Mouse (Mus musculus): ENCODE measurements at regions not wholly inside any gene's neighbourhood (a gene's known extent, or its start where the extent isn't known, plus 50 kb on each side); places are given as distances from the start of the nearest gene placed in this dataset.

DNA sequence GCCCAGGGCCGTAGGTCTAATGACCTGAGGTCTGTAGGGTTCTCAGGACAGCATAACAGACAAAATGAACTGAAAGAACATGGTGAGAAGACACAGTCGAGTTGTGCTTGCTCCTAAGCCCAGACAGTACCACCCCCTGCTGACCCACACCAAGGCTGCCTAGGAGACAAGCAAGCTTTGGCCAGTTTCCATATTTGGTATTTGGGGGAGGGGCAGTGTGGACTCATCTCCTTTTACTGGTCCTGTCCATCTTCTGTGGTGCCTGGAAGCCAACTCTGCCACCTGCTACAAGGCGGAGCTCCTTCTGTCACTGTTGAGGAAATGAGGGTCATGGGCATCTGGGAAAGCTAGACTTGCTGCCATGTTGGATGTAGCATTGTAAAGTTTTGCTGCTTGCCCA is 68.9 kb downstream of the Tex29 start:
- ATAC-seq, result no peak

DNA sequence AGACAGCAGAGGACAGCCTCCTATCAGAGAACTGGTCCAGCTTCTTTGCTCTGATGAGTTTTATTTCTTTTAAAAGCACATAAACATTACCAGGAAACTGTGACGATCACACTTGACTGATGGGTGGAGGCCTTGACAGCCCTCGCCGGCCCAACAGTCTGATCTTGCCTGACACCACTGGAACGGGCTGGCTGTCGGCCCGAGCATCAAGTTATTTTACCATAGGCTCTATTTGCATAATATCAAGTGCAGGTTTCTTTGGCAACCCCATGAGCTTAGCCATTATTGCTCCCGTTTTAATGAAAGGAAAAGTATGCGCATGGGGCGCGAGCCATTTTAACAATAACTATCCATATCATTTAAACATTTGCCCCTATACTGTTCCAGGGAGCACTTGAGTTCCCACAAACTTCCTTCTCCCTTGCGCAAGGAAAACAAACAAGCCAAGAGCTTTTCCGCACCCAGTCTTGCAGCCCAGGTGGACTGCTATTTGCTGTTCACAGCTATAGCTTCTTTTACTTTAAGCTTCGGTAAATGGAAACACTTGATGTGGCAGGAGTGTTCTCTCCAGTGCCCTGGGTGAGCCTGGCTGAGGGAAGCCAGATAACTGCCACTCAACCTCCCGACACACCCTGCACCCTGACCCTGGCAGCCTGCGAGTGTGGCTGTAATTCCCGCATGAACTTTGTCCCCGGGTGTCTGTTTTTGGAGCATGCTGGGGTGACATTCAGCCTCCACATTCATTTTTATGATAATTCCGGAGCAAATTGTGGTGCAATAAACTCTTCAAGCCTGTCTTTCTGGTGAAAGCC is 71.6 kb downstream of the Tex29 start:
- no peak for ATAC-seq

DNA sequence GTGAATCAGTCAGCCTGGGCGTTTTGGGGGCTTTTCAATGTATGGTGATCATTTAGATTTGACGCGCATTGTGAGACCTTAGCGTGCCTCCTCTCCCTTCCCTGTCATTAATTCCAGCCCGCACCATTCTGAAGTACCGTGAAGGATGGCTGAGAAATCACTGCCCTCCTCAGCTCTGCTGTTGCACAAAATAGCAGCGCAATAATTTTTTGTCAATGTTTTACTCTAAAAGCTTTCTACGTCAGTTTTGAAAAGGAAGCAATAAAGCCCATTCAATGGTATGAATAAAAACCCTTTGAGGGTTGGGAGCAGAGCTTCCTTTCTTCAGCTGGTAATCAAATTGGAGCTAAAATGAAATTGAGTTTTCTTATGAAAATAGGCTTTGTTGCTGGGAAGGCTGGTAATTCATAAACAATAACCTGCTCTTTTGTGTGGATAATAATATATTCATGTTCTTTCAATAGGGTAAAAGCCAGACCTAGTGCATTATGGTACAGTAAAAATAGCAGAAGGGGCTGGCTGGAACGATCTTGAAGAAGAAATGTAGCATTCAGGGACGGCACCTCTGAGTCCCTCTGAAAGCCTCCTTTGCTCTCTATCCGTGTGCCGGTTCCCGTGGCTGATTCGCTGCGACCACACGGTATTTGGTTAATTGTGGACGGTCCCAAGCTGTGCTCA is 72.3 kb downstream of the Tex29 start:
- ATAC-seq, result no peak

- ATAC-seq, result no peak
Measured at GRCm38 (mm10) chr8:11913129-11913900, 73.0 kb downstream of the Tex29 start.

- no peak for ATAC-seq
Measured at GRCm38 (mm10) chr8:11914131-11914530, 73.9 kb downstream of the Tex29 start.

DNA sequence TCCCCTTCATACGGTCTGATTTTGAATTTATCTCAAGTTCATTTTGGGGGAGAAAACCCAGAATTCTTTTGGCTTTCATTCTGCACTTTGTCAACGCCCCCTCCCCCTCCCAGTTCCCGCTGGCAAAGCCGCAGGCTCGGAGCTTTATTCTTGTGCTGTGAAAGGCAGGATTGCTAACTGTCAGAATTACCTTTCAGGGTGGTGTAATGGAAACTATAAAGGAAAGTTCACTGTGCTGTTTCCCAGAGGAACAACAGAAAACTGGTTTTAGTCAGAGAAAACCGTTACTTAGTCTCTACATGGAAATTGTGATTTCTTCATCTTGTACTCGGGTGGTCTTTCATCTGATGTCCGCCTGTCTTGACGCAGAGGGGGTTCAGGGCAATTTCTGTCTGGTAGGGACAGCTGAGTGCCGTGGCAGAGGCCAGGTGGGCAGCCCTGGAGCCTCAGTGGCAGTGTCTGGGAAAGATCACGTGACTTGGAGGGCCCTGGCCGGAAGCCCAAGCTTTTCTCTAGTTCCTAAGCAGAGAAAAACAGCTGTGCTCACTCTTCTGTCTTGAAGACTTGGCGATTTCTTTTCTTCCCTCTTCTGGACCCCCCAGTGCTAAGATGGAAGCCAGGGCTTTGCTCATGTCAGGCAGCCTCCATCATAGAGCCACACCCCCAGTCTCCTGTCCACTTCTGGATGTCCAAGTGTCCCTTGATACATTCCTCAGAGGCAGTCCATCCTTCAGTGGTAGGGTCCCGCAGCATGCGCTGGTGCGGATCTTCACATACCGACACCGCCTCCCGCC is 74.6 kb downstream of the Tex29 start:
- no peak for ATAC-seq

DNA sequence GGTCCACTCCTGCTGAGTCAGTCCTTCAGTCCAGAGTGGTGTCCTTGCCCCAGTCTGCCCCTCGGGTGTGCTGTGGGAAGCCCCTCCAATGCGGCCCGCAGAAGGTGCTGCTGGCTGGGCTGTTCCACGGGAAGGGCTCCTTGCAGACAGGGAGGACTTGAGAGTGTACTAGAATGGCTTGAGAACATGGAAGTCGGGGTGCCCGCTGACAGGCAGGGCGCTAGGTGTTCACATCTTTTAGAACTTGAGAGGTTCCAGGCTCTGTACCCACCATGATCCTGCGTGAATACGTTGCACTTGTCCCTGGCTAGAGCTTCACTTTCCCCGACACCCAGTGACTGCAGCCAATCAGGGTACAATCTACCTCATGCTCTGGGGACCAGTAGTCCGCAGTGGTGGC is 75.4 kb downstream of the Tex29 start:
- no peak for ATAC-seq

DNA sequence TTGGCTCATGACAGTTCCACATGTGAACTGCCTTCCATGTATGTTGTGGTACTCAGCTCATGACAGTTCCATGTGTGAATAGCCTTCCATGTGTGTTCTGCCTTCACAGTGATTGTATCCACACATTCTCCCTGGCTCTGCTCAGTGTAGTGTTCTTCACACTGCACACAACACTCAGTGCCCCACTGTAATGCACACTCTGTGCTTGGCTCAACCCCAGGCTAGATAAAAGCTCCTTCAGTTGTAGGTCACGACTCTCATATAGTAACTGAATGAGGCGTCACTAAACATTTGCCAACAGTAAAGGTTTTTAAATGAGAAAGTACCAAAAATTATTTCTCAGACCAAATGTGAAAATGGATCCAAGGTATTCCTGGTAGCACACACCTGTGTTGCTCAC is 79.6 kb downstream of the Tex29 start:
- ATAC-seq, result no peak

- ATAC-seq, result no peak
Measured at GRCm38 (mm10) chr8:11923115-11923514, 82.8 kb downstream of the Tex29 start.

DNA sequence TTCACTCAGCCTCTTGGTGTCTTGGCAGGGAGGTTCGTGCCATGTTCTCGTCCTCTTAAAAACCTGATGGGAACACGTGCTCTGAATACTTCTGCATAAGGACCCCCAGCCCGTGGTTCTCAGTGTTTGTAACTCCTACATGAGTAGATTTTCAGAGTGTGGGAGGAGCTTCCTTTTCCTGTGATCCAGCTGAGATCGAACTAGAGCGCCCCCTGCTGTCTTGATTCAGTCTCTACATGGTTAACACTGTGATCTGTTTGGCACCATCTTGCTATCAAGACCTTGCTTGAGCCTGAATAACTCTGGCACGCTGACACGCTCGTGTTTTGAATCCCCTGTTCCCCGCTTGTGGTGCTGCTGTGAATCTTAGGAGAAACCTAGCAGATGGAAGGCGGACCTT is 83.9 kb downstream of the Tex29 start:
- ATAC-seq, result no peak

DNA sequence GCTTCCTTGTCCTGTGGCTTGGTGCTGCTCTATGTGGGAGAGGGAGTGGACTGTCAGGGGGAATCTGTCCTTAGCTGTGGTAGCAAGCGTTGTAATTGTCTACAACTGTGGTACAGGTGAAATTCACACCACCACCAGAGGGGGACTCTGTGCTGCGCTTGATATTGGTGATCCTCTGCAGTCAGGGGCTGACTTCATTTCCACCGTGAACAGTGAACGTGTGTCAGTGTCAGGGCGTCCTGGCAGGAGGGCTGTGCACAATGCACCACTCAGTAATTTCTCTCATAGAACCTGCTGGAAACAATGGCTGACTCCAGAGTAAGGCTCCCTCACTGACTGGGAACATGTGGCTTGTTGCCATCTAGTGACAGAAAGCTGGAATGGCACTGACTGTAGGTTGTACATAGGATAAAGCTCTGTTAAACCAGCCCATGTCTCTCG is 102.6 kb downstream of the Tex29 start:
- peak; percentile 48 for ATAC-seq

GRCm38 (mm10) chr8:11947766-11948165 is 107.5 kb downstream of the Tex29 start:
- ATAC-seq, result no peak

DNA sequence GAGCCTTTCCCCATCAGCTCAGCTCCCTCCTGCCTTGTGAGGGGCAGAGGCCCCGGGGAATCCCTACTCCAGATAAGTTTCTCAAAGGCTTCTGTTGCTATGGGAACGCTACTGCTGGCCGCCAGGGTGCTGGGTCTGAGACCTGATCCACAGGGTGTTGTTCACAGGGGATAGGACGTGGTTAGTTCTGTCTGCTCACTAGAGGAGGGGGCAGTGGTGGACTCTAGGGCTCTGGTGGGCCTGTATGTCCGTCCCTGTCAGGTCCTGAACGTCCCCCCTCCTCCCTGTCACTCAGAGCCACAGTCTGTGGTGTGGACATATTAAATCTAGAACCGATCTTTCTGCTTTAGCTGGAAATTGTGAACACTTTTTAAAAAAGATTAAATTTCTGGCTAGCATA is 116.0 kb downstream of the Tex29 start:
- no peak for ATAC-seq

DNA sequence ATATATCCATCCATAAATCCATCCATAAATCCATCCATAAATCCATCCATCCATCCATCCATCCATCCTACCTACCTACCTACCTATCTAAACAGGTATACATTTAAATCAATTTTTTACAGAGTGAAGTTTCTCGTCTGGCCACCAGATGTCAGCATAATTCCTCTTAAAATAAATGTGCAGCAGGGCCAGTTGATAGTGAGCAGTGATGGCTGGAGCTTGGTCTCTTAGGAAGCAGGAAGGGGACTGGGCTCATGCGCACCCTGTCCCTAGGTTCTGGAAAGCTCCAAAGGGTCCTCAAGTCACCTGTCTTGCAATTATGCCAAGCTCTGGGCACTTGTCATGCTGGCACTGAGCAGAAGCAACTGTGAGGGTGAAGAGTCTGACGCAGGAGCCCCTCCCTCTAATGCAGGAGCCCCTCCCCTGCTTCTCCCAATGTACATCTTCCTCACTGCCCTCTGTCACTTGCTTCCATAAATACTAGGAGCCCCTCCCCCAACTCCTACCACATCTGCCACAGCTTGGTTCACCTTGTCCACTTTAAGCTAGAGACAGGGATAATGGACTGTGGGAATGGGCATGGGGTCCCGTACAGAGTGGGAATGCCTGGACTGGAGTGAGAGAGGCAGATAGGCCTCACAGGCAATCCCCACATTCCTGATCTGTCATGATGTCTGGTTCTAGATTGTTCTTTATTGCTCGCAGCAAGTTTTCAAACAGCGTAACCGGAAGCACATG is 116.9 kb downstream of the Tex29 start:
- ATAC-seq, result peak; percentile 32

GRCm38 (mm10) chr8:11958176-11958575 is 117.9 kb downstream of the Tex29 start:
- no peak for ATAC-seq

DNA sequence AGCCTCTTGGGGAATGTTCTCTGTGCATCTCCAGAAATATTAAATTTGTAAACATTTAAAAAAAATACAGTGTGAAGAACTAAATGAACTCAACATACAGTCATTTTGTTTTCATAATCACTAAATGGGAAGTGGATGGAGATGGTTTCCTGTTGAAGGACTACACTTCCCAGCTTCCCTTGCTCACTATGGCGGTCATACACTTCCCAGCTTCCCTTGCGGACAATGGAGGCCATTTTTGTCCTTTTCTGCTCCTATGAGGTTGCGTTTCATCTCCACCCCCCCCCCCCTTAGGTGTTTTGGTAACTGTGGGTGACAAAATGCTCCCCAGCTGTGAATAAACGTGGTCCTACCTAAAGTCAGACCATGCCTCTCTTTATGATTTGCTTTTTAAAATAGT is 119.2 kb downstream of the Tex29 start:
- no peak for ATAC-seq

DNA sequence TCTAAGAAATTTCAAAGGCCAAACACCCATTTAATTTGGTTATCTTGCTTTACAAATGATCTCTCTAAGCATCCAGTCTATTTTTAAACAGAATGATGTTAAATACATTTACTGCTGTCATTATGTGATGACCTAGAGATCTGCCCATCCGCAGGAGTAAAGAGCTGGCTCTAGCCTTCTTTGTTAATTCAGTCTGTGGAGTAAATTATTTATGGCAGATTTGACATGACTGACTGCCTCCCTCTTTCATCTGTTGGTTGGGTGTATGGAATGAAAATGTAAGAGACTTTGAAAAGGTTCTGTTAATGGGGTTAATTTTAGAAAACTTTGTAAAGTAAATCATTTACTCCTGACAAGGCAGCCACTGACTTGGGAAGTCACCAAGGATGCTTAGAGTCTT is 123.3 kb downstream of the Tex29 start:
- no peak for ATAC-seq

DNA sequence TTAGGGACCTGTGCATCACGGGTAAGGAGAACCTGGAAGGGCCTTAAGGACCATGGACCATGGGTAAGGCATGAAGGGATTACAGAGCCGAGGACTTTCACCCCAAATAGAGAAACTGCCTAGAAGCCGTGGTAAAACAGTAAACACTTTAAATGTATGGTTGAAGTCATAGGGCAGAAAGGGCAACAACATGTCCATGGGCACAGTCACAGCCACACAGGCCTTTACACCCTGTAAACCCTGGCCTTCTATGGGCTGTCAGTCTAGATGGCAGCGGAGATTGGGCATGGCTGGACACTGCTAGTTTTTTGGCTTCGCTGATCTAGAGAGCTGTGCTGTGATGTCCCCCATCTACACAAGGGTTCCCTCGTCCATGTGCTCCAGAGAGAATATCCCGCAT is 127.4 kb downstream of the Tex29 start:
- no peak for ATAC-seq

DNA sequence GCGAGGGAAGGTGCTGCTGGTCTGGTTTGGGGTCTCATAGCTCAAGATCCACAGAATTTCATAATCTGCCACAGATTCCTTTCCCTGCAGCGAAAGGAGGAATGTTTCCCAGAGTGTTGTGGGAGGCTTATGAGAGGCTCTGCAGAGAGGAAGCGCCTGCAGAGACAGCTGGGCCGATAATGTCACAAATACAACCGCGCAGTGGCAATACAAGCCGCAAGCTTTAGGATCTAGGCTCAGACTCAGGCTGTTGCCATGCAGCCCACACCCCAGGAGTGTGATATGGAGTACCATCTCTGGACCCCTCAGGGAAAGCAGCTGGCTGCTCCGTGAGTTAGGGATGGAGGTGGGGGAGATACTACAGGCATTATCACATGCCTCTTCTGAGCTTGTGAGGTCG is 130.2 kb downstream of the Tex29 start:
- no peak for ATAC-seq

DNA sequence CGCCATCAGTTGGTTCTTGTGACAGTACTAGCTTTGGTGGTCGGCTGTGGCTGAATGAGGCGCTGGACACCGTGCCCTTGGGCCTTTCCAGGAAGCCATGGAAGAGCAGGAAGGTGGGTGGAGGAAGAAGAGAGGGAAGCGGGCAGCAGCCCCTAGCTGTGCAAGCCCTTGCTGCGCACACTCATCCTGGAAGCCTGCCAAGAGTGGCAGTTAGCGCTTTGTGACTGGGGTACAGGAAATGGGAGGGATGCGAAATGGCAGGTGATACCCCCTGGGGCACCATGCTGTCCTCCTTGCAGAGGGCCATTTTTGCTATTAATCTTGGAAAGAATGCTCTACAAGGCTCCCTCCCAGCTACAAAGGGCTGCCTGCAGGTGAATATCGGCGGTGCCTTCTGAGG is 133.2 kb downstream of the Tex29 start:
- no peak for ATAC-seq

- ATAC-seq, result no peak
Measured at GRCm38 (mm10) chr8:11977121-11977520, 136.8 kb downstream of the Tex29 start.

GRCm38 (mm10) chr8:11979056-11979455 is 138.8 kb downstream of the Tex29 start:
- no peak for ATAC-seq

Data from inflammation-experienced regulatory T-cells, adult 6 months (primary cell).